Mouse (Mus musculus) liver, embryonic 14.5 days (tissue): Measurements from ENCODE around the gene Ager.

ENCODE experiments used
- CTCF ChIP-seq: IDR thresholded peaks from 2 replicates; pipeline ENCODE4 v1.5.1; 2016; ENCODE audit warnings: antibody characterized with exemption, low read depth, control low read depth
- EP300 ChIP-seq: IDR thresholded peaks from 2 replicates; pipeline ENCODE4 v1.6.1; 2016; ENCODE audit warnings: antibody characterized with exemption, low read depth

DNA sequence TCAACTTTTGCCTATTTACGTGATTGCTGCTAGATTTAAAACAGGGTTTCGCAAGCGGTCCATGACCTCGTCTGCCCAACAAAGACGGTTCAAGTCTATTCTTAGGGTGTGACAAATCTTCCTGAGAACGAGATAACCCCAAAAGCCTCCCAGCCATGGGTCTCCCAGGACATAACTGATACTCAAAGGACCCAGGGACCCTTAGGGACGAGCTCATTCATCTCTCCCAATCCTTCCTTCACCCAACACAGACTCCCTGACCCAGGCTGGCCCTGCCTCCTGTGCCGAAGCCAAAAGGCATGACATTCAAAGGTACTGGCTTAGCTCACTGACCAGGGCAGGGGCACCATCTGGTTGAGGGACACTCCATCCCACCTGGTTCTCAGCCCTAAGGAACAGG lies 41.3 kb upstream of the Ager start:
- no peak for TF ChIP-seq EP300
- TF ChIP-seq CTCF: no peak
